Mouse (Mus musculus) embryonic facial prominence, embryonic 13.5 days (tissue): ENCODE measurements around the gene Fga. TPM values are rescaled to one million over a fixed set of nuclear protein-coding genes. Genes with fewer than 3 reads are reported as not detected.

Source experiments
- ATAC-seq: fragments of 200-750 bp; cut with Nextera tagmentation; 2 replicates; pipeline ENCODE4 v1.8.0; 2017; ENCODE audit warnings: low read depth; ENCODE audit not compliant: insufficient number of reproducible peaks, insufficient read depth, low FRiP score, low TSS enrichment
- H3K27ac ChIP-seq: fragments of 300-500 bp; sonication (generic); 2 replicates; pipeline ENCODE4 v1.5.1; 2015; ENCODE audit warnings: moderate library complexity, mild to moderate bottlenecking, inconsistent platforms
- H3K27me3 ChIP-seq: fragments of 300-500 bp; sonication (generic); 2 replicates; pipeline ENCODE4 v1.6.1; 2015; ENCODE audit warnings: mild to moderate bottlenecking, inconsistent platforms
- H3K36me3 ChIP-seq: fragments of 300-500 bp; sonication (generic); 2 replicates; pipeline ENCODE4 v1.6.1; 2015; ENCODE audit warnings: mild to moderate bottlenecking, inconsistent platforms
- H3K4me1 ChIP-seq: fragments of 300-500 bp; sonication (generic); 2 replicates; pipeline ENCODE4 v1.6.1; 2015; ENCODE audit warnings: inconsistent platforms
- H3K4me2 ChIP-seq: fragments of 300-500 bp; sonication (generic); 2 replicates; pipeline ENCODE4 v1.6.1; 2015; ENCODE audit warnings: moderate library complexity, mild to moderate bottlenecking, inconsistent platforms
- H3K4me3 ChIP-seq: fragments of 300-500 bp; sonication (generic); 2 replicates; pipeline ENCODE4 v1.5.1; 2015; ENCODE audit warnings: mild to moderate bottlenecking, inconsistent platforms
- H3K9ac ChIP-seq: fragments of 300-500 bp; sonication (generic); 2 replicates; pipeline ENCODE4 v1.6.1; 2015; ENCODE audit warnings: mild to moderate bottlenecking, inconsistent platforms
- H3K9me3 ChIP-seq: fragments of 300-500 bp; sonication (generic); 2 replicates; pipeline ENCODE4 v1.6.1; 2016; ENCODE audit warnings: inconsistent platforms
- WGBS: fragments of 180-500 bp; shearing (Covaris S2); methylation state at CpG from one replicate; pipeline ENCODE4 v1.1.7; 2015; ENCODE audit warnings: mixed read lengths; 5-methylcytosine and 5-hydroxymethylcytosine counted together
- polyA plus RNA-seq: library from polyadenylated mRNA; unstranded; fragments of >200 nt; fragmentation: Nextera tagmentation; extraction: Ambion mirVana; gene quantifications from 2 replicates; pipeline ENCODE4 v1.2.1, GENCODE M21; 2015

Gene Fga
- polyA plus RNA-seq, 1 experiment from 2014 or later, result not detected

GRCm38 (mm10) chr3:83054759-83055158, 28.9 kb downstream of the Fga start:
- H3K9me3 ChIP-seq, result no peaks in the 10 kb centered on the region
- H3K27ac ChIP-seq, result no peak overlapping the region; the same call in 1 of the 2 replicates
- peaks cover 27% of the 10 kb centered on the region for H3K36me3 ChIP-seq
- 40% methylated on average over 13 of the region's 13 CpGs for WGBS
- no peak for ATAC-seq
- 0 out of 2 replicates have a peak overlapping the region, but pooled peaks have one; percentile 36 for H3K9ac ChIP-seq
- peak overlapping the region; percentile 48 for H3K4me2 ChIP-seq
- peak overlapping the region; percentile 83 for H3K4me3 ChIP-seq
- no peaks in the 10 kb centered on the region for H3K27me3 ChIP-seq
- H3K4me1 ChIP-seq, result peaks cover 9% of the 10 kb centered on the region

DNA sequence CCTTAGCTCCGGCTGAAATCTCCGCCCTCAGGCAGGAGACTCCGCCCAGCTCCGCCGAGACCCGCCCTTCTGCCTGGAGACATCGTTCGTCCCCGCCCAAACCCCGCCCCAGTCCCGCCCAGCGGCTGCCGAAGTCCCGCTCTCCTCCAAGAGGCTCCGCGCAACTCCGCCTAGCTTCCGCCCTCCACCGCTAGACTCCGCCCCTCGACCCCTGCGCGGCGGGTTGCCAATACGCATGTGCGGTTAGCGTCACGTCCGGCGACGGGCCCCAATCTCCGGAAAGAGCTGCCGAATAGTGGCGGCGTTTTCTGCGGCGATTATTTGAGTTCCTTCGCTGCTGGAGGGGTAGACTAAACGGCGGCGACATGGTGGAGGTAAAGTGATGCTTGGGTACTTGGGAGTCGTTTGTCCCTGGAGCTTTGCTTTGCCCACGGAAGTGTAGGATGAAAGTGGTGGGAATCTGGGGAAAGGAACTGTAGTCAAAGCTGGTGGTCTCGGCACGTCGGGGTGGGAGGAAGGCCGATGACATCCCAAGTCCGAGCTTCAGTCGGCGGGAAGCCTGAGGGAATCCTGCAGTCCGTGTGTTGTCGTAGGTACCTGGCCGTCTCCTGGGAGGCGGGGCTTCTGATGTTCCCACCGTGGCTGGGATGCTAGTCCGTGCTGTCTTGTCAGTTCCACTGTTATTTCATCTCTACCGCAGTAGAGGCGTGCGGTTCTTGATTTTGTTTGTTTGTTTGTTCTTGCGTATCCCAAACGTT, 29.6 kb downstream of the Fga start, which contains the start of gene Plrg1:
TSS of gene Plrg1 (plus strand) at position 242 of the 758 bp plus-strand sequence.
- Histone ChIP-seq H3K4me1 (peaks cover 9% of the 10 kb centered on the region), H3K4me2 (peak within 1 kb of the TSS; percentile 87), H3K4me3 (peak within 1 kb of the TSS; percentile 83), H3K36me3 (peaks cover 33% of the 10 kb centered on the region), H3K9ac (peak within 1 kb of the TSS; percentile 88), H3K27me3 (no peaks in the 10 kb centered on the region), H3K27ac (peak within 1 kb of the TSS; percentile 75), H3K9me3 (no peaks in the 10 kb centered on the region)
- WGBS, result under 1% methylated on average over 61 of the region's 61 CpGs
- ATAC-seq, result peak; percentile 97

- H3K4me1 ChIP-seq, result peaks cover 9% of the 10 kb centered on the region
- no peak overlapping the region for H3K4me3 ChIP-seq
- WGBS, result 94% methylated on average over 2 of the region's 2 CpGs
- ATAC-seq, result no peak
- no peak overlapping the region for H3K4me2 ChIP-seq
- no peaks in the 10 kb centered on the region for H3K27me3 ChIP-seq
- peaks cover 49% of the 10 kb centered on the region for H3K36me3 ChIP-seq
- H3K9me3 ChIP-seq, result no peaks in the 10 kb centered on the region
- H3K9ac ChIP-seq, result no peak overlapping the region
- no peak overlapping the region for H3K27ac ChIP-seq
Observed at GRCm38 (mm10) chr3:83057046-83057445, 31.2 kb downstream of the Fga start.

DNA sequence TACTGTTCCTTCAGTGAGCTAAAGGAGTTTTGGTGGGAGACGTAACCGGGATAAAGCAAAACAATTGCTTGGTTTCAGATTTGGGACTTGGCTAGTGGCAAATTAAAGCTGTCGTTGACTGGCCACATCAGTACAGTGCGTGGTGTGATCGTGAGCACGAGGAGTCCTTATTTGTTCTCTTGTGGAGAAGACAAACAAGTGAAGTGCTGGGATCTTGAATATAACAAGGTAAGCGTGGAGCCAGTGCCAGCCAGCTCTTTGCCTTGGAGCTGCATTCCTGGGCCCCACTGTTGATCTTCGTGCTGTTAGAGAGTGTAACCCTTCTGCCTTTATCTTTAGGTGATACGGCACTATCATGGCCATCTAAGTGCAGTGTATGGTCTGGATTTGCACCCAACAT, 42.0 kb downstream of the Fga start:
- Histone ChIP-seq H3K4me3 (no peak overlapping the region), H3K27me3 (no peaks in the 10 kb centered on the region), H3K9me3 (no peaks in the 10 kb centered on the region), H3K9ac (no peak overlapping the region), H3K36me3 (peaks cover 93% of the 10 kb centered on the region), H3K4me2 (no peak overlapping the region), H3K27ac (no peak overlapping the region), H3K4me1 (no peaks in the 10 kb centered on the region)
- WGBS, result 90% methylated on average over 9 of the region's 9 CpGs
- ATAC-seq, result no peak

GRCm38 (mm10) chr3:83068869-83069268, 43.0 kb downstream of the Fga start:
- H3K27ac ChIP-seq, result no peak overlapping the region
- H3K4me2 ChIP-seq, result no peak overlapping the region
- H3K4me1 ChIP-seq, result no peaks in the 10 kb centered on the region
- no peak overlapping the region for H3K9ac ChIP-seq
- 95% methylated on average over 13 of the region's 13 CpGs for WGBS
- no peaks in the 10 kb centered on the region for H3K9me3 ChIP-seq
- H3K36me3 ChIP-seq, result peaks cover 90% of the 10 kb centered on the region
- H3K4me3 ChIP-seq, result no peak overlapping the region
- no peaks in the 10 kb centered on the region for H3K27me3 ChIP-seq
- ATAC-seq, result no peak

DNA sequence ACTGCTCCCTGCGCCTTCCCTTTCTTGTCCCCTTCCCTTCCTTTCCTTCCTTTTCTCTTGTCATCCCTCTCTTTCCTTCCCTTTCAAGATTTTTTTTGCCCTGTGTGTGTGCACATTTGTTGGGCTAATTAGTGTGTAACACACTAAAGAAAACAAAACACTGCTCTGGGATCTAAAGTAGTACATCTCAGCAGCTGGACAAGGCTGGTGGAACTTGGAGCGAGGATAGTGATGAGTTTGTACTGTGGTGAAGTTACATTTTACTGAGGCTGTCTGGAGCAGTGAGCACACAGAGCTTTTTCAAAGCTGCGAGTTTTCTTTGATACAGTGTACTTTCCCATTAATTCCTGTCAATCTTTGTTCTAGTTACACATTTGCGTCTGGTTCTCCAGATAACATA, 44.4 kb downstream of the Fga start:
- no peak for ATAC-seq
- no peaks in the 10 kb centered on the region for H3K9me3 ChIP-seq
- WGBS, result 90% methylated on average over 4 of the region's 4 CpGs
- H3K4me2 ChIP-seq, result no peak overlapping the region
- no peaks in the 10 kb centered on the region for H3K27me3 ChIP-seq
- H3K36me3 ChIP-seq, result peaks cover 78% of the 10 kb centered on the region
- H3K4me1 ChIP-seq, result no peaks in the 10 kb centered on the region
- no peak overlapping the region for H3K27ac ChIP-seq
- no peak overlapping the region for H3K9ac ChIP-seq
- H3K4me3 ChIP-seq, result no peak overlapping the region

- H3K27me3 ChIP-seq, result no peaks in the 10 kb centered on the region
- peaks cover 8% of the 10 kb centered on the region for H3K4me1 ChIP-seq
- 35% methylated on average over 3 of the region's 3 CpGs for WGBS
- no peak overlapping the region for H3K27ac ChIP-seq
- ATAC-seq, result no peak
- H3K4me2 ChIP-seq, result no peak overlapping the region
- no peak overlapping the region for H3K4me3 ChIP-seq
- H3K36me3 ChIP-seq, result peaks cover 19% of the 10 kb centered on the region
- no peak overlapping the region for H3K9ac ChIP-seq
- no peaks in the 10 kb centered on the region for H3K9me3 ChIP-seq
Observed at GRCm38 (mm10) chr3:83076563-83076962, 50.7 kb downstream of the Fga start.

- 0 out of 2 replicates have a peak overlapping the region, but pooled peaks have one; percentile 11 for H3K9ac ChIP-seq
- WGBS, result 3% methylated on average over 11 of the region's 11 CpGs
Observed at GRCm38 (mm10) chr3:83080567-83081055, 54.7 kb downstream of the Fga start.

More at GRCm38 (mm10) chr3:83080567-83081055, 54.7 kb downstream of the Fga start:
- no peaks in the 10 kb centered on the region for H3K9me3 ChIP-seq
- peak overlapping the region; percentile 60 for H3K4me2 ChIP-seq
- no peak overlapping the region for H3K27ac ChIP-seq
- H3K4me3 ChIP-seq, result peak overlapping the region; percentile 34
- H3K27me3 ChIP-seq, result no peaks in the 10 kb centered on the region
- H3K36me3 ChIP-seq, result no peaks in the 10 kb centered on the region
- peak; percentile 72 for ATAC-seq
- H3K4me1 ChIP-seq, result peaks cover 8% of the 10 kb centered on the region

Other genes with a start within 250 kb of the Fga start
- 4.1 and 5.0 TPM in 2 replicates for gene Rbm46, start 149.6 kb upstream of the Fga start, polyA plus RNA-seq
- 0.14 TPM in 1 of 2 replicates, not detected in the other for gene Lrat, start 122.1 kb upstream of the Fga start, polyA plus RNA-seq
- gene Fgg, start 18.4 kb upstream of the Fga start, polyA plus RNA-seq, result 16.7 TPM in 1 of 2 replicates, not detected in the other
- 6.0 TPM in 1 of 2 replicates, not detected in the other for gene Fgb, start 23.8 kb downstream of the Fga start, polyA plus RNA-seq
- 110 and 111 TPM in 2 replicates for gene Plrg1, start 29.4 kb downstream of the Fga start, polyA plus RNA-seq
- 0.35 and 0.51 TPM in 2 replicates for gene Dchs2, start 101.9 kb downstream of the Fga start, polyA plus RNA-seq